Mouse (Mus musculus) MEL-GATA-1-ER (cell line): ENCODE data around the gene Itpr2.

ENCODE experiments used
- DNase-seq: peaks from one replicate; pipeline ENCODE4 v3.0.0-alpha.2; 2012; ENCODE audit warnings: low read depth; ENCODE audit errors: extremely low read depth

The Itpr2 gene

DNA sequence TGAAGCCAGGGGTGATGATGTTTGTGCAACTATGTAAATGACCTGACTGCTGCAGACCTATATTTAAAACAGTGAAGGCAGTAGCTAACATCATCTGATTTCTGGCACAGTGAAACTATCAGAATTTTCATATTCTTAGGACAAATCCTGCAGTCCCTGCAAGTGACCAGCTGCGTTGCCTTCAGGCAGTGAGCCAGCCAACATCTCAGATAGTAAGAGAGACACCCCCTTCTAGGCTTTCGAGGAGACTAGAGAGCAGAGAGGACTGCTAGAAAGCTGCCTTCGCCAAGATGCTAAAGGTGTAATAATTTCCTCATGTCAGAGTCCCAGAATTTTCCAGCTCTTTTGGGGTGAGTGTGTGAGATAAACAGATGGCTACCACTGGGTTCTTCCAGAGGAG is 388.0 kb downstream of the Itpr2 start:
- DNase-seq: no peak

DNA sequence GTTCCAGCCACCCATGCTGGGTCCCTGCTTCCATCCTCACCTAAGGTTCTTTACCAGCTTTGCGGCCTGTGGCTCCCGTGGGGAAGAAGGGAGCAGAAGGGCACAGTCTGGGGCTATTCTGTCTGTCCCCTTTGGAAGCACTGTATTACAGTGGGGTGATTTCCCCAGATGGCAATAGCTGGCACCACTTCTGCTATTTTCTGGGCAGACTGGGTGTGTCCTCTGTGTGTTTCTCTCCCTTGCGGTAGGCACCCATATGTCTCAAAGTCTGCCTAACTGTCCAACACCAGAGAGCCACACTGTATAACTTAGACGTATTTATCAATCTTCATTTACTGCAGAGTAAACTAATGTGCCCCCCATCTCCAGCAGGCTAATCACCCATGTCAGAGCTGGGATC is 388.9 kb downstream of the Itpr2 start:
- DNase-seq: no peak

DNA sequence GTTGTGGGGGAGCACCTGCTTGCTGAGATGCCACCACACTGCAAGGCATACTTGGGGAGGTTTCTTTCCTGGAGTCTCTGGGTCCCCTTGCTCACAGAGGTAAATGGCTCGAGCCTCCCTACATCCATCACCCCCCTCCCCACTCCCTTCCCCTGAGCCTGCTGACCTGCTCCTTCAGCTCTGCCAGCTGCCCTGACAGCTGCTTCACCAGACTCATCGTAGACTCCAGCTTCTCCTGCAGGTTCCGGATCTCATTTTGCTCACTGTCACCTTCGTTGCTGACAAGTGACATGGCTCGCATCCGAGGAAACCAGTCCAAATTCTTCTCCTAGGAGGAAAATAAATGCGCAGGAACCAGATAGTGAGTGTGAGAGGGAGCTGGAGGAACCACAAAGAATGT is 389.8 kb downstream of the Itpr2 start:
- no peak for DNase-seq

DNA sequence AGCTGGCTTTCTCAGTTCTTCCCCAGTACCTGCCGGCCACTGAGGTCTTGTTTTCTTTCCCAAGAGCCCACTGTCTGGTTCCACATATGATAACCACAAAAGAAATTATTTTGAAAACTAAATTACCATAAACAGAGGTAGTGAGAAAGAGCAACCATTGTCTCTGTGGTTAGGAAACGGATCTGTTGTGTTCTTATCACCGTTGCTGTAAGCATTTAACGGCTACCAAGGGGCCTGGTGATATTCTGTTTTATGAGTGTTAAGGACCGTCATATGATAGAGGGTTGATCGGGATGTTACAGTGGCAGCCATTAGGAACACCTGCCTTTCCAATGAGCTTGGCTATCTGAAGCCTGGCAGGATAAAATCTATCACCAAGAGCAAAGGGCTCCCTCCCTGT is 390.2 kb downstream of the Itpr2 start:
- no peak for DNase-seq

DNA sequence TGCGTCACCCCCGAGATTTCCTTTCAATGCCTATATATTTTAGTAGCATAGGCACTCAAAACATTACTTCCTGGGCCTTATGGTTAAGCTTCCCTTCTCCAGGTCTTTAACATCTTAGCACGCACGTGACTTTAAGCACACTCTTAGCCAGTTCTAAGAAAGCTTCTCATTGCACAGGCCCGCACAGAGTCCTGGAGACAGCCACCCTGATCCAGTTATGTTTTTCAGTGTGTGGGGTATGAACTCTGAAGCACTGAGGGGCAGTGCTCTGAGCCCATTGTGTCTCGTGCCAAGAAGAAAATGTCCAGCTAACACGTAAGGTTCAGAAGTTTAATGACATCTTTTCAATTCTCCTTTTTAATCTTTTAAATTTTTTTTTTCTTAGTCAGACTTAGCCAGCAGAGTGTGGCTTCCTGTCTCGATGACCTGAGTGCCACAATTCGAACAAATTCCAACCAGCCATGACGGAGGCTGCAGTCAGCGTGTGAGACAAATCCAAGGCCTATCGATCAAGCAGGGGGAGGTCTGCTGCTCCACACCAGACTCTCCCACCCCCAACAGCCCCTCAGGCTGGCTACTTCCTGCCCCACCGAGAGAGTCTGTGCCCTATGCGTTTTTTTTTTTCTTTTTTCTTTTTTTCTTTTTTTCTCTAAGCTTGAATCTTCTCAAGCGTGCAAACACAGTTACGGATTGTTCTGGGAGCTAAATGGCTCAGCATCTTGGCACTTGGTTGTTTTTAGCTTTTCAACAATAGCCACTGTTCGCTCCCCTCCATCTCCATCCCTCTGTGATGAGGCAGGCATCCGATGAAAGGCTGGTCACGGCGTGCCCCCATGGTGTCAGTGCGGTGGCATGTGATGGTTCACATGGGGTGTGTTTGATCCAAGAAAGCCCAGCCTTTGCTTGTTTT is 390.9 kb downstream of the Itpr2 start:
- no peak for DNase-seq

DNA sequence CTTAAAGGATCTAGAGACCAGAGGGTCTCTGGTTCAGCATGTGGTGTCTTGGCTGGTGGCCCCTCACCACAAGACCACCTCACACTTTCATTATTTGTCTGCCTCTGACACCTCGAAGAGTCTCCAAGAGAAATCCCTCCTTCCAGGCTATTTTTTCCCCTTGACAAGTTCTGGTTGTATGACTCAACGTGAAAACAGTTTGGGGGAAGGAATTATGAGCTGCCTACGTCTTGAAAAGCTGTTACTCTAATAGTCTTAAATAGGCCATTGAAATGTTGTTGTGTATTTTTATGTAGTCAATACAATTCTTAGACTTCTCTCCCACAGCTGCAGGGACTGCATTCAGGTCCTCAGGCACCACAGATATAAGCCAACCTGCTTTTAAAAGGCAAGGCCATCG is 391.6 kb downstream of the Itpr2 start:
- no peak for DNase-seq

DNA sequence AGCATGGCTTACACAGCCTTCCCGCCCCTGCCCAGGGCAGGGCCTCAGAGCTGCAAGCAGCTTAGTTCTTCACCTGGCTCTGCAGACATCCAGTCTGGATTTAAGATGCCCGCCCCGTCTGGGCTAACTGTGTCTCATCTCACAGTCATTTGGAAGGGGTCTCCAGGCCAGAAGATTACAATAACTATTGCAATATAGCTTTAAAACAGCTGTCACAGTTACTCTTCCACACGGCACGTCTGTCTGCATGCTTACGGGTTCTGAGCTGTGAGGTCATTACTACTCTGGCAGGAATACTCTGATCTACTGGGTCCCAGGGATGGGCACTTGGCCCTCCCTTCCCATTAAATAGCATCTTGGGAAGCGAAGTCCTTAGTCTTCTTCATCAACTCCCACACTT is 393.3 kb downstream of the Itpr2 start:
- no peak for DNase-seq

DNA sequence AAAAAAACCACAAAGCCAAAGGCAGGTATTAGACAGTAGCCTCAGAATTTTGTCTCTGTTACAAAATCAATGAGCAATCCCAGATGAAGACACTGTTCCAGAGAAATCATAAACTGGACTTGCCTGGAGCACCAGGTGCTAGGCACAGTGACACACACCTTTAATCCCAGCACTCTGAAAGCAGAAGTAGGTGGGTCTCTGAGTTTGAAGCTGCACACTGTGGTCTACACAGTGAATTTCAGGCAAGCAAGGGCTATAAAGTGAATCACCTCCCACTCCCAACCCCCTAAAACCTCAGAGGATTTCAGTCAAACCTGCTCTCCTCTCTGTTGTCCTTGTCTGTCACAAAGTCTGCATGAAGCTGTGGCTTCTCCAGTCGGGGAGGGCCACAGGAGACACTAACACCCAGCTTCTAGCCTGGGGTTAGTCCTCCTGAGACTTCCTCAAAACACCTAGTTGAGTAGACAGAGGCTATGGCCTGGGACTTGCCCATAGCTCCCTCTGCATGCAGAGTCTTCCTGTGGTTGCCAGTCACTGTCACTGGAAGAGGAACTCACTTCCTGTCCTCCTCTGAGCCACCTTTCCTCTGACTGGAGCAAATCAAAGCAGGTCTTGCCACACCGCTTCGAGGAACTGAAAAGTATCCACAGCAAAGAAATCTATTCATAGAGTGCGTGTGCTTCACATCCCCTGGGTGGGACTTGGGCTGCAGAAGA is 394.7 kb downstream of the Itpr2 start:
- DNase-seq: no peak

DNA sequence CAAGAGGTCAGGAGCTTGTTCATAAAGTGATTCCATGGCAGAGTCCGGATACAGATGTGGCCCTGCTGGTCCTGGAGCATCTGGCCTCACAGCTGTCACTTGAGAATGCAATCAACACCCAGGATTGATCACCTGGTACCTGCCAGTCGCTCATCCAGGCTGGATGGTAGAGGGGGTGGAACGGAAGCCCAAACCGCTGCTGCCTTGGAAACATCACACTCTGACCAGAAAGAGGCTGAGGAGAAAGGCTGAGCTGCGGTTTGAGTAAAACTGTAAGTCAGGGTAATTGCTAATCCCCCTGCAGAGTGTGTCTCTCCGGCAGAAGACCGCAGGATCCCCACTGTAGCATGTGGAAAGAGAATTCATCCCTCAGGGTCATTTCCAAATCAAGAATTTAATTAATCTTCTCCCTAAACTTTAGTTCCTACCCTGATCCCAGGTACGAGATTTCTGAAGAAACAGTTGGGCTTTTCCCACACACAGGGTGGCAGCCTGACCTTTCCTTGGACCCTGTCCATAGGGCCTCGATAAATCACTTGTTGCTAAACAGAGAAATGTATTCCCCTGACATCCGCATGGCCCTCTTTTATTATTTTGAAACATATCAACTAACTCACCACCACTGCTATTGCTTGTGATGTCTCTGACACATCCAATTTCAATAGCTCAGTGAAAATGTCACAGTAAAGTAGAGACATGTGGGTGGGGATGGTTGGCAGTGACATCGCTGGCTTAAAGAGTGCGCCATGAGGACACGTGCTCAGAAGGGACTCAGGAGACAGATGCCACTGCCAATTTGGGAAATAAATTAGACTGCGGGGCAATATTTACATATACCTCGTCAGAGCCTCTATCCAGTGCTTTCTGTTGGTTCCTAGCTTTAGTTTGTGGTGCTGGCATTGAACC is 418.7 kb downstream of the Itpr2 start:
- no peak for DNase-seq

DNA sequence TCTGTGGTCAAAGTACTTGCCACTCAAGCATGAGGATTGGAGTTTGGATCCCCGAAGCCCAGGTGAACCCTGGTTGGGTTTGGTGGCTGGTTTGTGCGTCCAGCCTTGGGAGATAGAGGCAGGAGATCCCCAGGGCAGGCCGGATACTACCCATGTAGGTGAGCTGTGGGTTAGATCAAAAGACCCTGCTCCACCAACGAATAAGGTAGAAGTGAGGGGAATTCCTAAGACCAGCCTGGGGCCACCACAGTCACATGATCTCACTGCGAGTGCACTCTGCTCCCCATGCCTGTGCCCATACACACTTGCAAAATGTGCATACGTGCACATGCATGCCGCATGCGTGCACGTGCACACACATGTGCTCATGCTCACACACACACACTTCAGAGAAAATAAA is 419.5 kb downstream of the Itpr2 start:
- no peak for DNase-seq

DNA sequence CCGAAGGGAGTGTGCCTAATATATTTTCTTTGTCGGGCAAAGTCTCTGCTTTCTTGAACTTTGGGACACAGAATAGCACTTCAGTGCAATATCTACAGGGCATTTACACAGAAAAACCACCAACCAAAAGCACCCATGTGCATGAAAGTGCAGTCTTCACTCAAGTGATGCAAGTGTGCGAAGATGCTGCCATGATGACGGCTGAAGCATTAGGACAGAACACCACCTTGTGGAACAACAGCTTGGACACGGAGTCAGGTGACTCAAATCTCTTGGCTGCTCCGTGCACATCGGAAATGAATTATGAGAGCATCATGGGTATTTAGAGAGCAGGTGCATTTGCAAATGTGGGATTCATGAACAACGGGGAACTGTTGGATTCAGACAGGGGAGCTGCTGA is 420.4 kb downstream of the Itpr2 start:
- DNase-seq: no peak

DNA sequence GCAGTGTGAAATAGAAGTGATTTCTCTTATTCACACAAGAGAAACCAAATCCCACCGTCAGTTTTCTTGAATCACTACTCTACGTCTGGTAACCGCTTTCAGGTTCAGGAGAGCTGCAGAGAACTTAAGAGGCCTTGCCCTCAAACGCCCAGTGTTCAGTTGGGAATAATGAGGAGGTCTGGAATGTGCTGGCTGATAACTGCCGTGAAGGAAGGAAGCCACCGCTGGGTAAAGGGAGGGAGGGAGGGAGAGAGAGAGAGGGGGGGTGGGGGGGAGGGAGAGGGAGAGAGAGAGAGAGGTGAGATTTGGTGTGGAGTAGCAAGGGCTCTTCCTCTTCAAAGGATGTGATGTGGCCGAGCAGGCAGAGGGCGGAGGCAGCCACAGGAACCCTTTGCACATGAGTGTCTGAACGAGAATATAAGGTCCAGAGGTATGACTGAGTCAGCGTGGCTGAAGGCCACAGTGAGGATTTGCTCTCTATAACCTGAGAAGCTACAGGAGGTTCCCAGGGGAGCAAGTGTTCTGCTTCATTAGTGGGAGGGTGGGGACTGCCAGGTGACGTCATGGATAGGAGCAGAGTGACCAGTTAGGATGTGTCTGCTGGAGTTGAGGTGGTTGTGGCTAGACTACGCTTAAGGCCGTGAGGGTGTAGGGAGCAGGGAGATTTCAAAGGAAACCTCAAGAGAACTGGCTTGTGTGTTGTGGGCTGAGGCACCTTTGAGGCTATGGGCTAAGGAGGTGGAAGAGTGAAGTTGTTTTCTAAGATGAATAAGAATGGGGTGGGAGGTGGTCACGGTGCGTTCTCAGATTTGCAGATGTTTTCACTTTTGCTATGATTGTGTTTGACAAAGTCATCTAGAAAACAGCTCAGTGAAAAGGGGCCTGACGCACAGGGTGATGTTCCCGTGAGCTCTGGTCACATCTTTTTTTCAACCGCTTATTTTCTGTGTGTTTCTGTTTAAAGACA is 421.2 kb downstream of the Itpr2 start:
- no peak for DNase-seq

DNA sequence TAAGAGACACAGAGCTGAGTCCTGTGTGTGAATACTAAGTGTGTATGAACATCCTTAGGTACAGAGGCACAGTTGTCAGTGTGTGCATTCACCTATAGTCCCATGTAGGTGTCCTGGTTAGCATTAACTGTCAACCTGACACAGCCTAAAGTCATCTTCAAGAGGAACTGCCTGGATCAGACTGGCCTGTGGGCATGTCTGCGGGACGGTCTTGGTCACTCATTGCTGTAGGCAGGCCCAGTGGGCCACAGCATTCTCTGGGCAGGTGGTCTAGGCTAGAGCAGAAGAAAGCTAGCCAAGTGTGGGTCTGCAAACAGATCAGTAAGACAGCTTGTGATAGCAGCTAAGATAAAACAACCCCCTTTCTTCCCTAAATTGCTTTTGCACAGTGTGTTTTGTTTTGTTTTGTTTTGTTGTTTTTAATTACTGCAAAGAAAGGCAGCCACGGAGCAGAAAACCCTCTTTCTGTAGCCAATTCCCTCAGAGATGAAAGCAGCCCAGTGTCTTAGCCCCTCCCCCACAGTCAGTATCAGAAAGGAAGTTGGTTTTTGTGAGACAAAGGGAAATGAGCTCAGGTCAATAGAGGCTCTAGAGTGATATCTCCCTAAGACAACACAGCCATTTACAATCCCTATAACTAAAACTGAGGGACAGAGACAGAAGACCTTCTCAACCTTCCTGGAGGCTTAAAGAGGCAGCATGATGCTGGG is 422.1 kb downstream of the Itpr2 start:
- no peak for DNase-seq

DNA sequence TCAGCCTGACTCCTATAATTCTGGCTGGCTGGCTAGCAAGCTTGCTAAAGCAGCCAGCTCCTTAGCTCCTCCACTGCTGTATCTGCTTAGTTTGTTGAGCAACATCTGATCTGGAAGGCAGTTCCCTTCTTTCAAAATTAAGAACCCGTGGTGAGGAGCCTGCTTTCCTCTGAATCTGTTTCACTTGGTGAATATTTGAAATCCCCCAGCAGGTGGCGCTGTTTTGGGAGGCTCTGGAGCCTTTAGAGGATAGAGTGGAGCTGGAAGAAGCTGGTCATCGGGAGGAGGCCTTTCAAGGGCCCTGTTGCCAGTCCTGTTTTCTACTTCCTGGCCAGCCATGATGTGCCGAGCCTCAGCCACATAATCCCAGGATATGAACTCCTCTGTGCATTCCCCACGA is 422.8 kb downstream of the Itpr2 start:
- DNase-seq: peak; percentile 23

DNA sequence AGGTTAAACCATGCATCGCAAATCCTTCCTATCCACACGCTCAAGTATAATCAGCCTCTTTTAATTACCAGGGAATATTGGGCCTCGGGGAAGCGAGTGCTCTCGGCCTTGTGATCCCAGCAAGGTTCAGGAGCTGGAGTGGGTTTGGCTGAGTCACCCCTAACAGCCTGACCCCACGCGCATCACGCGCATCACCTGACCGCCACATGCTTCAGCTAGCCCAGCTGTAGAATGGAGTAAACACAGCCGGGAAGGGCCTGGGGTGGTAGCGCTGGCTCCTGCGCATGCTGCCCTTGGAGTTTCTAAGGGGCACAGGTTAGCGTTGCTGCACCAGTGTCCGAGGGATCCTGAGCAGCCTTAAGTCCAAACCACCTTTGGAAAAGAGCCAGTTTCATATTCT is 423.9 kb downstream of the Itpr2 start:
- DNase-seq: no peak

DNA sequence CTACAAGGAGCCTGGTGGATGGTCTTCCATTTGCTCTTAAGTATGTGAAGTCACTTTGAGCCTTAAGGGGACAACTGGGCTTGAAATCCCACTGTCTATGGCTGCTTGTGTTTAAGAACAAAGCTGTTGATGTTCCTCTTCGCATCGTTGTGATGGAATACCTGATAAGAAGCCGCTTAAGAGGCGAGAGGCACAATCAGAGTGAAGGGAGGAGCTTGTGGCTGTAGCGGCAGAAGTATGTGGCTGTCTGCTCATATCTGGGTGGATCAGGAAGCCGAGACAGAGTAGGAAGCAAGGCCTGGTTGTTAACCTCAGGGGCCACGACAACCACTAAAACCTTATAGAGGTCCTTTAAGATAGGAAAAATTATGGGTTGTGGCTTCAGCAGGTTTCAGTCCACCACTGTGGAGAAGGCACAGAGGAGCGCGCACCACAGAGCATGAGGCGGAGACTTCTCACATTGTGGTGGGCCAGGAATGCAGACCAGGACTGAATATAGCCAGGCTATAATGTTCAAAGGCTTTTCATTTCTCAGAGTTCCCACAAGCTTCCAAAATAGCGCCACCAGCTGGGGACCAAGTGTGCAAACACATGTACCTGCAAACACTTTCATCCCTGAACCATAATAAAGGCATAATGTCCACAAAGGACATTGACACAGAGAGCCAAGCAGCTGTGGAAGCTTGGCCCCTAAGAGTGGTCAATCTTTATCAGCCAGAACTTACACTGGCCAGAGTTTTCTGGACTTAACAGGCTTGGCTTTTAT is 424.7 kb downstream of the Itpr2 start:
- DNase-seq: peak; percentile 16

DNA sequence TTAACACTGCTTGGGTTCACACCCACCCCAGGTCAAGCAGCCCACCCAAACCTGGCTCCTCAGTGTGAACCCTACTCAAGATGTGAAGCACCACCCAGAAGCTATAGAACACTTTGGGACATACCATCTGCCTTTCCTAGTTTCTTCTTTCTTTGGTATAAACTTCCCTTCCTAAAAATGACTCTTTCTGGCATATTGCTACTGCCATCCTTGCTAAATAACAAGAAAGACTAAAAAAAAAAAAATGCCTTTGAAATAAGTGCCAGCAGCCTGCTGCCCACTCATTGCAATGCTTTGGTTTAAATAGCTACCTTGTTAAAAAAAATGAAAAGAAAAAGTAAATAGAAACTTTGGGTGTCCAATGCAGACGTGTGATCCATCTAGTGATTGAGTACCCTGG is 429.2 kb downstream of the Itpr2 start:
- DNase-seq: no peak

DNA sequence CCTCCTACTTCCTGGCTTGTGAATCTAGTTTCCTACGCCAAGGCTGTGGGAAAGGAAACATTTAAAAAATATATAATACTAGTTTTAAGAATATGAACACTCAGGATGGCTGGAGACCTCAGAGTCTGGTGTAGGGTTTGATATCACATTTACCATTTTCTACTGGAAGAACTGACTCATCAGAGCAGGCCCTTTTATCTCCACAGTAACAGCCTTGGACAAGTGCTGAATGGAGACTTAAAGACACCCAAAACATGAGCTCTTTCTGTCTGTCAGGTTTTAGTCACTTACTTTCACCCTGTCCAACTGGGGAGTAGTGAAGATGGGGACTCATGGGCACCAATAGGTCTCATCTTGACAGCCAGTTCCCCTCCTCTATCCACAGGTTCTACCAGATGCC is 430.1 kb downstream of the Itpr2 start:
- no peak for DNase-seq
